10 mouse cellular contexts compared by ENCODE assay signal in genomic region chr11:86646136-86646834, GRCm38 (mm10). TPM values are rescaled to one million over a fixed set of nuclear protein-coding genes. Genes with fewer than 3 reads are reported as not detected.
A peak's percentile ranks its signal among the peaks of the same experiment; 100 is the strongest.
DNase-seq lines count a peak whose midpoint lies in the region; ATAC-seq lines count a peak whose summit lies in the region.
"Had no signal": no experiment of that assay in that cellular context is flagged by ENCODE, and none has a peak within 500 bp of the region (broad histone marks: within the 10 kb centered on the region; RNA-seq: fewer than 3 reads in every experiment).

No protein-coding gene starts in this region.

- H3K9ac ChIP-seq in limb, embryonic 15.5 days, result no peak overlapping the region

- H3K27me3 ChIP-seq in heart, embryonic 10.5 days (ENCODE audit: insufficient read depth, poor library complexity, severe bottlenecking), result no peaks in the 10 kb centered on the region
- H3K27me3 ChIP-seq in limb, embryonic 15.5 days, result no peaks in the 10 kb centered on the region

- no peak overlapping the region for H3K4me3 ChIP-seq in heart, embryonic 10.5 days
- no peak overlapping the region for H3K4me3 ChIP-seq in limb, embryonic 15.5 days

- no peaks in the 10 kb centered on the region for H3K9me3 ChIP-seq in heart, embryonic 10.5 days
- H3K9me3 ChIP-seq in limb, embryonic 15.5 days, result no peaks in the 10 kb centered on the region

- intact Hi-C loops in heart, postnatal 25 days (cut with DNase I), result no loop called here

- 39% methylated on average over 7 of the region's 7 CpGs for WGBS in heart, embryonic 10.5 days
- WGBS in limb, embryonic 15.5 days, result 55% methylated on average over 7 of the region's 7 CpGs

- peaks cover 11% of the 10 kb centered on the region for H3K4me1 ChIP-seq in heart, embryonic 10.5 days
- peaks cover 4% of the 10 kb centered on the region; the same call in 1 of the 2 replicates for H3K4me1 ChIP-seq in limb, embryonic 15.5 days

- no peak for ATAC-seq in limb, embryonic 15.5 days (ENCODE audit: insufficient number of reproducible peaks, low FRiP score, low TSS enrichment, low read depth)
- no peak for ATAC-seq in erythroblast, adult 5-6 weeks (replicated peaks; ENCODE audit: low FRiP score, poor library complexity, severe bottlenecking)

- no peak overlapping the region for H3K4me2 ChIP-seq in limb, embryonic 15.5 days

- peak; percentile 86 for DNase-seq in heart, embryonic 10.5 days (ENCODE audit: low spot score)
- no peak for DNase-seq in heart, postnatal 25 days (ENCODE audit: low spot score)
- DNase-seq in urinary bladder, postnatal 14 days (ENCODE audit: low spot score), result peak; percentile 18
- no peak for DNase-seq in urinary bladder, adult 2 months (ENCODE audit: low spot score)
- DNase-seq in layer of hippocampus, postnatal 25 days (ENCODE audit: extremely low spot score in 1 of 2, low spot score in 1 of 2), result no peak
- no peak for DNase-seq in adrenal gland, postnatal 36 days
- DNase-seq: cerebellum, adult 9-11 months; gastrocnemius, postnatal 25 days had no signal

- peak overlapping the region; percentile 71 for H3K27ac ChIP-seq in heart, embryonic 10.5 days
- H3K27ac ChIP-seq in limb, embryonic 15.5 days, result peak overlapping the region; percentile 43; the same call in 1 of the 2 replicates

- H3K36me3 ChIP-seq in heart, embryonic 10.5 days, result peaks cover 14% of the 10 kb centered on the region; the same call in 1 of the 2 replicates
- 0 out of 2 replicates have a peak, but pooled peaks cover 7% of the 10 kb centered on the region for H3K36me3 ChIP-seq in limb, embryonic 15.5 days

RNA-seq across cellular contexts. Expression of gene Vmp1, which starts 37.4 kb away (rescaled TPM):
- 107 and 115 TPM in 2 replicates for polyA plus RNA-seq in heart, embryonic 10.5 days (2016; fragmentation: Nextera tagmentation; extraction: Ambion mirVana)
- 10 to 100 TPM; 63.1 to 66.1 TPM for total RNA-seq in heart, postnatal 25 days (2021)
- 232 and 365 TPM in 2 replicates for polyA plus RNA-seq in urinary bladder, adult 2 months (2012; rRNA removed)
- polyA plus RNA-seq in limb, embryonic 15.5 days (2015; fragmentation: Nextera tagmentation; extraction: Ambion mirVana), result 89.6 and 90.1 TPM in 2 replicates
- total RNA-seq in layer of hippocampus, postnatal 25 days (2021), result 100 to 1,000 TPM; 117 to 132 TPM
- total RNA-seq in adrenal gland, postnatal 36 days (2021), result 100 to 1,000 TPM in 1 of 2 experiments, 10 to 100 TPM in 1; 96.3 to 185 TPM
- 170 and 241 TPM in 2 replicates for total RNA-seq in erythroblast, adult 5-6 weeks (2015; ENCODE audit: low replicate concordance)
- total RNA-seq in erythroblast, adult 5-6 weeks (2017; ENCODE audit: low replicate concordance), result 162 and 218 TPM in 2 replicates

RNA-seq across cellular contexts. Expression of gene Ptrh2, which starts 37.5 kb away (rescaled TPM):
- 24.4 and 30.2 TPM in 2 replicates for polyA plus RNA-seq in heart, embryonic 10.5 days (2016; fragmentation: Nextera tagmentation; extraction: Ambion mirVana)
- total RNA-seq in heart, postnatal 25 days (2021), result 1 to 10 TPM; 6.3 to 6.5 TPM
- 11.9 and 12.8 TPM in 2 replicates for polyA plus RNA-seq in urinary bladder, adult 2 months (2012; rRNA removed)
- 26.4 and 28.9 TPM in 2 replicates for polyA plus RNA-seq in limb, embryonic 15.5 days (2015; fragmentation: Nextera tagmentation; extraction: Ambion mirVana)
- total RNA-seq in layer of hippocampus, postnatal 25 days (2021), result 1 to 10 TPM; 8.9 to 9.8 TPM
- 10 to 100 TPM; 14.1 to 17.4 TPM for total RNA-seq in adrenal gland, postnatal 36 days (2021)
- 6.9 and 8.8 TPM in 2 replicates for total RNA-seq in erythroblast, adult 5-6 weeks (2015; ENCODE audit: low replicate concordance)
- 9.5 TPM in 2 replicates for total RNA-seq in erythroblast, adult 5-6 weeks (2017; ENCODE audit: low replicate concordance)

Comparison
In these comparisons a context has a peak if more than half of its experiments do, and no peak if none do; other contexts are left out.
1. DNase-seq: peak in heart, embryonic 10.5 days (single experiment) and urinary bladder, postnatal 14 days (single experiment); none in heart, postnatal 25 days (single experiment), urinary bladder, adult 2 months (single experiment), layer of hippocampus, postnatal 25 days (0 of 2) and adrenal gland, postnatal 36 days (0 of 2).